Mouse (Mus musculus) gastrocnemius, postnatal 25 days (tissue): ENCODE measurements around the gene 1700020N01Rik. TPM values are rescaled to one million over a fixed set of nuclear protein-coding genes. Genes with fewer than 3 reads are reported as not detected.

ENCODE experiments used
- DNase-seq: peaks from one replicate; pipeline ENCODE4 v3.0.0; 2022
- total RNA-seq, 2 experiments: library from RNA; stranded (reverse); gene quantifications; 1 replicate in 1 of 2; 2 replicates in 1 of 2; pipeline ENCODE4 v1.2.3; 2021

The 1700020N01Rik gene
- total RNA-seq, 2 experiments from 2014 or later, result not detected

- no peak for DNase-seq
Observed at GRCm38 (mm10) chr10:21669750-21670161, 76.8 kb downstream of the 1700020N01Rik start.

- DNase-seq, result no peak
Observed at GRCm38 (mm10) chr10:21670168-21670567, 77.2 kb downstream of the 1700020N01Rik start.

Other genes starting within 250 kb of the 1700020N01Rik start
- not detected for gene Aldh8a1, start 215.9 kb upstream of the 1700020N01Rik start, total RNA-seq